Mouse (Mus musculus) ES-E14 (cell line): ENCODE data around the gene Cercam. TPM values are rescaled to one million over a fixed set of nuclear protein-coding genes. Genes with fewer than 3 reads are reported as not detected.

Experiments used
- DNase-seq: peaks from one replicate; pipeline ENCODE4 v3.0.0-alpha.2; 2013; ENCODE audit warnings: low read depth, low spot score
- H3K27ac ChIP-seq: 2 replicates; pipeline ENCODE4 v1.5.1; 2012; ENCODE audit warnings: low read depth, mild to moderate bottlenecking, low read length, moderate library complexity, mixed read lengths; ENCODE audit not compliant: poor library complexity, insufficient read depth, severe bottlenecking
- H3K36me3 ChIP-seq: 2 replicates; pipeline ENCODE4 v1.6.1; 2012; ENCODE audit warnings: mild to moderate bottlenecking, low read length, moderate library complexity, mixed read lengths; ENCODE audit not compliant: control insufficient read depth, poor library complexity, insufficient read depth, severe bottlenecking
- H3K4me1 ChIP-seq, 2 experiments: fragments of 150-350 bp in 1 of 2; sonication (generic) in 1 of 2; 2 replicates each; pipeline ENCODE4 v1.6.1; 2012; ENCODE audit warnings: low read length in 2 of 2, mild to moderate bottlenecking in 1 of 2, mixed read lengths in 1 of 2; ENCODE audit not compliant: control insufficient read depth in 2 of 2, insufficient read depth in 2 of 2, poor library complexity in 1 of 2
- H3K4me3 ChIP-seq, 2 experiments: fragments of 150-350 bp in 1 of 2; sonication (generic) in 1 of 2; 2 replicates each; pipeline ENCODE4 v1.5.1; 2012; ENCODE audit warnings: low read length in 2 of 2, low read depth in 1 of 2, mild to moderate bottlenecking in 1 of 2, mixed read lengths in 1 of 2; ENCODE audit not compliant: insufficient read depth in 1 of 2, poor library complexity in 1 of 2, severe bottlenecking in 1 of 2
- H3K9ac ChIP-seq: 2 replicates; pipeline ENCODE4 v1.6.1; 2012; ENCODE audit warnings: low read depth, mild to moderate bottlenecking, low read length, mixed read lengths; ENCODE audit not compliant: poor library complexity, insufficient read depth, severe bottlenecking
- H3K9me3 ChIP-seq: fragments of 150-350 bp; sonication (generic); 2 replicates; pipeline ENCODE4 v1.6.1; 2012; ENCODE audit warnings: low read depth, mild to moderate bottlenecking, low read length; ENCODE audit not compliant: control insufficient read depth, insufficient read depth
- CHD2 ChIP-seq: IDR thresholded peaks from 2 replicates; pipeline ENCODE4 v1.6.1; 2014; ENCODE audit warnings: mild to moderate bottlenecking, low read depth, low read length, inconsistent platforms
- HCFC1 ChIP-seq: IDR thresholded peaks from 2 replicates; pipeline ENCODE4 v1.6.1; 2012; ENCODE audit warnings: low read length, inconsistent platforms, borderline replicate concordance; ENCODE audit not compliant: insufficient read depth
- MAFK ChIP-seq: IDR thresholded peaks from 2 replicates; pipeline ENCODE4 v1.6.1; 2014; ENCODE audit warnings: mild to moderate bottlenecking, low read depth, low read length, inconsistent platforms; ENCODE audit not compliant: insufficient read depth
- ZC3H11A ChIP-seq: IDR thresholded peaks from 2 replicates; pipeline ENCODE4 v1.6.1; 2012; ENCODE audit warnings: low read depth, mild to moderate bottlenecking, inconsistent platforms, low read length, borderline replicate concordance
- ZNF384 ChIP-seq: IDR thresholded peaks from 2 replicates; pipeline ENCODE4 v1.6.1; 2012; ENCODE audit warnings: low read depth, low read length, inconsistent platforms
- in situ Hi-C, 2 experiments: fragments of 600-800 bp; cut with MboI; formaldehyde crosslinking; loops; one replicate each; pipeline ENCODE4 v1.15.1; 2025; ENCODE audit warnings: low sequenced_read_pairs in 2 of 2, inconsistent platforms in 1 of 2; ENCODE audit not compliant: unreplicated experiment in 2 of 2
- total RNA-seq: library from RNA; depleted of rRNA; stranded (reverse); fragments of 300-350 nt; gene quantifications from 2 replicates; pipeline ENCODE4 v1.2.3, GENCODE M21; 2012

Gene Cercam
- total RNA-seq, 1 experiment = 15.8 TPM

DNA sequence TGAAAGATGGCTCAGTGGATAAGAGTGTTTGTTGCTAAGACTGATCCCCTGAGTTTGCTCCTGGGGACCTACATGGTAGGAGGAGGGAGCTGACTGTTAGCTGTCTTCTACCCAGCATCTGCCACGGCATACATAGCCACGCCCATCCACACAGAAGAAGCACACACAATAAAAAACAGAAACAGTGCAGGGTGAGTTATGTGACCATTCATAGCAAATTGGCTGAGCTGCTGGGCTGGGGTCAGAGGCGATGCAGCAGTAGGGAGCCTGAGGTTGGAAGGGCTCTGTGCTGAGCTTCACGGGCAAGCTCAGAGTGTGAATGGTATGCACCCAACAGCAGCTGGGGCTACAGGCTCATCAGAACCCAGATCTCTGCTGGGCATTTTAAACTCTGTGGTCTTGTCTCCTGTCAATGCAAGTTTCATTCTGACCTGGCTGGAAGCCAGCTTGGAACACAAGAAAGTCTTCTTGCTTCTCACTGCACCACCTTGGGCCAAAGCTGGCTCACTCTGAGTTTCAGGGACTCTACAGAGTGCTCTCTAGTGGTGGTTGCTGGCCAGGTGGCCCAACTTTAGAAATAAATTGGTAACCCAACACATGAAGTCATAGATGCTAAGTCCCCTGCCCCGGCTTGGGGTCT, 19.0 kb upstream of the Cercam start:
- no peaks in the 10 kb centered on the region for H3K36me3 ChIP-seq
- H3K4me3 ChIP-seq = no peak overlapping the region
- no peaks in the 10 kb centered on the region for H3K9me3 ChIP-seq
- in situ Hi-C loops = loop anchor here in 1 of 2 experiments (10.0 kb wide), 1 partner anchor 85 kb away; no protein-coding TSS in a partner anchor
- peaks cover 0 to 7% of the 10 kb centered on the region in 2 experiments; a peak in 2 of 4 replicates for H3K4me1 ChIP-seq
- no peak overlapping the region for H3K27ac ChIP-seq
- H3K9ac ChIP-seq = no peak overlapping the region
- no peak for TF ChIP-seq HCFC1
- no peak for TF ChIP-seq ZC3H11A
- TF ChIP-seq CHD2 = no peak
- no peak for TF ChIP-seq ZNF384
- no peak for TF ChIP-seq MAFK
- no peak for DNase-seq

- Histone ChIP-seq H3K4me3 (no peak overlapping the region), H3K36me3 (no peaks in the 10 kb centered on the region), H3K9me3 (no peaks in the 10 kb centered on the region), H3K9ac (no peak overlapping the region), H3K27ac (no peak overlapping the region), H3K4me1 (peaks cover 0 to 14% of the 10 kb centered on the region in 2 experiments; a peak in 3 of 4 replicates)
- TF ChIP-seq HCFC1 = no peak
- no peak for TF ChIP-seq CHD2
- TF ChIP-seq MAFK = no peak
- no peak for TF ChIP-seq ZC3H11A
- TF ChIP-seq ZNF384 = no peak
- DNase-seq = no peak
- in situ Hi-C loops = loop anchor here in 1 of 2 experiments (10.0 kb wide), 1 partner anchor 88 kb away; no protein-coding TSS in a partner anchor
These were observed 15.9 kb upstream of the Cercam start for GRCm38 (mm10) chr2:29852957-29853485.

GRCm38 (mm10) chr2:29853736-29854135, 15.2 kb upstream of the Cercam start:
- Histone ChIP-seq H3K27ac (no peak overlapping the region), H3K4me3 (no peak overlapping the region), H3K36me3 (no peaks in the 10 kb centered on the region), H3K9ac (no peak overlapping the region), H3K4me1 (peaks cover 0 to 14% of the 10 kb centered on the region in 2 experiments; a peak in 3 of 4 replicates), H3K9me3 (no peaks in the 10 kb centered on the region)
- TF ChIP-seq ZNF384 = no peak
- no peak for TF ChIP-seq CHD2
- no peak for TF ChIP-seq MAFK
- TF ChIP-seq HCFC1 = no peak
- in situ Hi-C loops = loop anchor here in 1 of 2 experiments (10.0 kb wide), 1 partner anchor 89 kb away; no protein-coding TSS in a partner anchor
- no peak for DNase-seq

DNA sequence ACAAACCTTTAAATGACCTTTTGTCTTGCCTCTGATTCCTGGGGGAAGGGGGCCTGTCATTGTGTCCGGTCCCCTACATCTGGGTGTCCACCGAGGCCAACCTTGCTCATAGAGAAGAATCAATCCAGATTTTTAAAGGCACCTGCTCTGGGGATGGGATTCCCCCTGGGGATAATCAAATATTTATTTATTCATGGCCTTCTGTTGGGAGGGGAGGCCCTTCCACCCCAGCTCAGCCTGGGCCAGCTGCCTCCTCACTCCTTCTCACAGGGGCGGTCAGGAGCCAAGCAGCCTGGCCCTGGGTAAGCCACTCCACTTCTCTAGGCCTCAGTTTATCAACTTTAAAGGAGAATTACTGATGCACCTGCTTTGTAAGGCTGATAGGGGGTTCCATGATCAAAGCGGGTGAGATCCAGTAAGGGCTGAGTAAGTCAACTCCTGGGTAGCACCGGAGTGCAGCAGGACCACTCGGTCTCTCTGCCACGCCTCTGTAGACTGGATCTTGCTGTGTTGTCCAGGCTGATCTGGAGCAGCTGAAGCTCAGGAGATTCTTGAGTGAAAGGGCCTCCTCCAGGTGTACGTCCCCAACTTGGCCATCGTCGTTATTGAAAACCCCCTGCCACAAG, 13.3 kb upstream of the Cercam start:
- no peaks in the 10 kb centered on the region for H3K9me3 ChIP-seq
- TF ChIP-seq CHD2 (no peak), HCFC1 (no peak), ZC3H11A (no peak), ZNF384 (no peak), MAFK (no peak)
- H3K4me1 ChIP-seq = peaks cover 0 to 14% of the 10 kb centered on the region in 2 experiments; a peak in 3 of 4 replicates
- H3K4me3 ChIP-seq = no peak overlapping the region
- H3K27ac ChIP-seq = no peak overlapping the region
- no peak overlapping the region for H3K9ac ChIP-seq
- no peaks in the 10 kb centered on the region for H3K36me3 ChIP-seq
- in situ Hi-C loops = loop anchor here in 1 of 2 experiments (10.0 kb wide), 1 partner anchor 91 kb away; no protein-coding TSS in a partner anchor
- no peak for DNase-seq
